Mouse (Mus musculus) frontal cortex, adult 2 months (tissue): Measurements from ENCODE around the gene Dmrtc2. TPM values are rescaled to one million over a fixed set of nuclear protein-coding genes. Genes with fewer than 3 reads are reported as not detected.
"Not testable (repeated sequence)": the region's sequence is repeated elsewhere in the genome, so short reads cannot be mapped to it uniquely, and the experiment has no call there.

Experiments
- DNase-seq, 2 experiments: peaks; one replicate each; pipeline ENCODE4 v3.0.0; 2022; ENCODE audit warnings: low spot score in 1 of 2; ENCODE audit errors: extremely low spot score in 1 of 2
- polyA plus RNA-seq: library from polyadenylated mRNA; depleted of rRNA; stranded (reverse); fragments of >200 nt; gene quantifications from 2 replicates; pipeline ENCODE4 v1.2.3, GENCODE M21; 2012; rRNA removed

Gene Dmrtc2
- 0.06 TPM in 1 of 2 replicates, not detected in the other for polyA plus RNA-seq

- no peak for DNase-seq
Observed at GRCm38 (mm10) chr7:24869532-24870165, at the start of gene Dmrtc2, which contains the start of gene Lypd4. Gene Dmrtc2 (plus strand): TSS chr7:24870057. Gene Lypd4 (minus strand): TSS chr7:24869941.

GRCm38 (mm10) chr7:24824452-24824851 lies 45.4 kb upstream of the Dmrtc2 start:
- no peak for DNase-seq

DNA sequence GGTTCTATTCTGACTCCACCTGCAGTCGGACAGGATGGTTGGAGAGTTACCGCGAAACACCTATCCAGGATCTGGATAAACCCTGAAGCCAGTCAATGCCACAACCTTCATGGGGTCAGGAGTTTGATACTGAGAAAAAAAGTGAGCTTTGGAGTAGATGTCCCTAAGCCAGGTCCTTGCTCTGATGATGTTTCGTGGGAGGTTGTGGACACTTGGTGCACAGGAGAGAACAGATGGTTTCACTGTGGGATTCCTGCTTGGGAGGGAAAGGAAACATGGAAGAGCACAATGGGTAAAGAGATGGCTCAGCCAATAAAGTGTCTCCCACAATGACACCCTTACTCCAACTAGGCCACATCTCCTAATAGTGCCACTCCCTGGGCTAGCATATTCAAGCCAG lies 42.7 kb upstream of the Dmrtc2 start:
- DNase-seq: no peak

- DNase-seq: not testable (repeated sequence)
Observed at GRCm38 (mm10) chr7:24838732-24839409, 31.0 kb upstream of the Dmrtc2 start.

DNA sequence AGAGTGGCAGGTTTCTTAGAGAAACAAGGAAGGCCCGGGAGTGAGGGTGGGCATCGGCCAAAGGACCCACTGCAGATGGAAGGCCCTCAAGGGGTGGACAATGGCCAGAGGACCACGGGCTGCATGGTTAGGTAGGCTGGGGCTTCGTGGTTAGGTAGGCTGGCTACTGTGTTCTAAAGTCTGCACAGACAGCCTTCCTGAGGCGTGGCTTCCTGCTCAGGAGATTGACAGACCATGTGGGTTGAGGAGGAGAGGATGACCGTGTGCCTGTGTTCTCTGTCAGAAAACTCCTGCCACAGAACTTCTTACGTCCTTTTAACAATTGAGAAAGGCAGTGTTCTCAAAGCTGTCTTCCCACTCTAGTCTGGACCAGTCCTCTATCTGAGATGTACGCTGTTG lies 30.4 kb upstream of the Dmrtc2 start:
- no peak for DNase-seq

DNA sequence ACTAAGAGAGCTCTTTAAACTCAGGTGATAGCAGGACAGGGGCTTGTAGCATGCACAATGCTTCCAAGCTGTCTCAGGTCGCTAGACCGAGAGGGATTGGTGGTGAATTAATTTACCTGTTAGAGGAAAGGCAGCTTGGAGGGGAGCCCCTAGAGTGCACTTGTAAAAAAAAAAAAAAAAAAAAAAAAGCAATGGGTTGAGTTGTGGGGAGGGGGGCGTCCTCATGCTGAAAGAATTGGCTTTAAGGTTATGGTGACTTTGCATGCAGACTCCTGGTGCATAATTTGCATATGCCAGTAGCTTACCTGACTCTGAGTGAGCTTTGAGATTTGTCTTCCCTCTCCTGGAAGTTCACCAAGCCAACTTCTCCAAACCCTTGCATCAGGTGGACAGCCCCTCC lies 29.5 kb upstream of the Dmrtc2 start:
- DNase-seq: no peak

DNA sequence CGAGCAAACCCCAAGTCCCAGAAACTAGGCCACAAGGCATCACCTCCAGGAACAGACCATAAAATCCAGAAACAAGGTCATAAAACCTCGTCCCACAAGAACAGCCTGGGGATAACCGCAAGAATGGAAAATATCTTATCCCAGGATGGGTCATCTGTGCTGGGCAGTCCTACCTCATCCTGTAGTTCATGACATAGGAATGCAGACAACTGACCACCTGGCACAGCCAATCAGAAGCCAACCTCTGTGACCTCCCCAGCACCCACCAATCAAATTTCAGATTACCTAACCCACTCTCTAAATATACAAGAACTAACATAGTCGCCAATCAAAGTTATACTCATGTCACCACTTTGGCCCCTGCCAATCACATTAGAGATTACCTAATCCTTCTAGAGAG lies 28.8 kb upstream of the Dmrtc2 start:
- DNase-seq: no peak

- DNase-seq: no peak
Observed at GRCm38 (mm10) chr7:24844144-24844543, 25.7 kb upstream of the Dmrtc2 start.

DNA sequence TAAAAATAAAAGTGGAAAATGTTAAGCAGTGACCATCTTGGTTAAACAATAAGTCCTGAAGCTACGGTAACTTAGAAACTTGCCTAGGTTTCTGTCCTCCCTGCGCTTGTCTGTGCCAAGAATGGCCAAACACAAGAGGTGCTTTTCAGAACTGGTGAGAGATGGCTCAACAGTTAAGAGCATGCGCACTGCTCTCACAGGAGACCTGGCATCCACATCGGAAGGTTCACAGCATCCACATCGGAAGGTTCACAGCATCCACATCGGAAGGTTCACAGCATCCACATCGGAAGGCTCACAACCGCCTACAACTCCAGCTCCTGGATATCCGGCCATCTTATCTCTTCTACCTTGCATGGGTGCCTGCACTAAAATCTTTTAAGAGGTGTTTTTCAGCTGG lies 24.7 kb upstream of the Dmrtc2 start:
- DNase-seq: no peak

- no peak for DNase-seq
Observed at GRCm38 (mm10) chr7:24845713-24846112, 24.1 kb upstream of the Dmrtc2 start.

- not testable (repeated sequence) for DNase-seq
Observed at GRCm38 (mm10) chr7:24846576-24846975, 23.3 kb upstream of the Dmrtc2 start.

DNA sequence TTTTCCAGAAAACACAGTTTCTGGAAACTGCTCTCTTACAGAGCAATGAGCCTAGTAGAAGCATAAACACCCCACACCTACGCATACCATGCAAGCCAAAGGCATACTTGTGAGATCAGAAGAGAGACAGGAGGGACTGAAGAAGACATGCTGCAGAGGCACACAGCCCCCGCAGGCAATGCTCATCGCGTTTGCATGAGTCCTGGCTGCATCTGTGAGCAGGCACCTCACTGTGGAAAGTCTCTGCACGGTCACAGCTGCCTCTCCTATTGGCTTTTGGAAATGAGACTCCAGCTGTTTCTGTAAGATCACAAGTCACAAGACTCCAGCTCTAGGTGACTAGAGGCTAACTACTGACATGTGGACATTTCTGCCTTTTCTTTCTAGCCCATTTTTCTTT lies 19.7 kb upstream of the Dmrtc2 start:
- DNase-seq: peak; percentile 74 to 79

- DNase-seq: peak in 1 of 2 experiments; percentile 10
Observed at GRCm38 (mm10) chr7:24850899-24851303, 19.0 kb upstream of the Dmrtc2 start.

GRCm38 (mm10) chr7:24851596-24852325 lies 18.1 kb upstream of the Dmrtc2 start:
- no peak for DNase-seq

- no peak for DNase-seq
Observed at GRCm38 (mm10) chr7:24852557-24853232, 17.2 kb upstream of the Dmrtc2 start.

DNA sequence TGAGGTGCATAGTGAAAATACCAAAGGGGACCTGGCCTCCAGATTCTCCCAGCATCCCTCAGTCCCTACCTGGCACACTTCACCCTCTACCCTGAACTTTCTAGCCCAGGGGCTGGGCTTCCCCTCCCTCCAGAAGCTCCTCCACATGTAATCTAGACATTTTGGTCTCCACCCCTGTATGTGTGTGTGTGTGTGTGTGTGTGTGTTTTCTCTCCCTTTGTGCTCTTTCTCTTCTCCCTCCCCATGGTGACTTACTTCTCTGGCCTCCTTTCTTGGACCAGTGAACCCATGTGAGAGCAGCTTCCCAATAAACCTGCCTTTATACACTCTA lies 16.7 kb upstream of the Dmrtc2 start:
- no peak for DNase-seq

GRCm38 (mm10) chr7:24853695-24854094 lies 16.2 kb upstream of the Dmrtc2 start:
- DNase-seq: no peak

- DNase-seq: no peak
Observed at GRCm38 (mm10) chr7:24856460-24857120, 13.3 kb upstream of the Dmrtc2 start.

- no peak for DNase-seq
Observed at GRCm38 (mm10) chr7:24859234-24859633, 10.6 kb upstream of the Dmrtc2 start.

GRCm38 (mm10) chr7:24861913-24862312 lies 7.9 kb upstream of the Dmrtc2 start, which contains the start of gene Gm9844:
Gene Gm9844 (plus strand): TSS chr7:24862213.
- no peak for DNase-seq

- DNase-seq: no peak
Observed at GRCm38 (mm10) chr7:24862853-24863252, 7.0 kb upstream of the Dmrtc2 start.
